11 mouse cellular contexts compared by ENCODE assay signal in genomic region chr16:76621715-76622114, GRCm38 (mm10).
DNase-seq lines count a peak whose midpoint lies in the region; ATAC-seq and TF ChIP-seq lines count a peak whose summit lies in the region.
"Had no signal": no experiment of that assay in that cellular context is flagged by ENCODE, and none has a peak within 500 bp of the region (broad histone marks: within the 10 kb centered on the region; RNA-seq: fewer than 3 reads in every experiment).

No protein-coding gene starts in this region.

- WGBS in heart, embryonic 13.5 days, result 51% methylated on average over 8 of the region's 8 CpGs
- 36% methylated on average over 8 of the region's 8 CpGs for WGBS in heart, adult 2 months
- WGBS in midbrain, embryonic 10.5 days, result 70% methylated on average over 8 of the region's 8 CpGs
- 68% methylated on average over 8 of the region's 8 CpGs for WGBS in midbrain, embryonic 15.5 days
- 19% methylated on average over 8 of the region's 8 CpGs for WGBS in limb, embryonic 14.5 days

- H3K4me1 ChIP-seq in heart, embryonic 13.5 days, result peaks cover 6% of the 10 kb centered on the region
- no peaks in the 10 kb centered on the region for H3K4me1 ChIP-seq in heart, adult 2 months (ENCODE audit: control insufficient read depth, insufficient read depth, low read length)
- H3K4me1 ChIP-seq in midbrain, embryonic 10.5 days, result no peaks in the 10 kb centered on the region
- no peaks in the 10 kb centered on the region for H3K4me1 ChIP-seq in midbrain, embryonic 15.5 days
- peaks cover 10% of the 10 kb centered on the region; the same call in 1 of the 2 replicates for H3K4me1 ChIP-seq in limb, embryonic 14.5 days (ENCODE audit: control insufficient read depth, insufficient read depth, low read length)
- H3K4me1 ChIP-seq: liver, embryonic 15.5 days had no signal

- H3K79me2 ChIP-seq in heart, adult 2 months (replicated peaks; ENCODE audit: control insufficient read depth, insufficient read depth, low read length), result no peaks in the 10 kb centered on the region

- no peak for TF ChIP-seq CTCF in heart, adult 2 months (IDR thresholded peaks at IDR 0.05)

- H3K4me3 ChIP-seq in heart, embryonic 13.5 days, result no peak overlapping the region
- H3K4me3 ChIP-seq in heart, adult 2 months, result no peak overlapping the region
- no peak overlapping the region for H3K4me3 ChIP-seq in midbrain, embryonic 10.5 days
- no peak overlapping the region for H3K4me3 ChIP-seq in midbrain, embryonic 15.5 days
- no peak overlapping the region for H3K4me3 ChIP-seq in limb, embryonic 14.5 days (replicated peaks; ENCODE audit: low read length)
- H3K4me3 ChIP-seq: liver, embryonic 15.5 days had no signal

- TF ChIP-seq EP300 in heart, adult 2 months (IDR thresholded peaks at IDR 0.05; ENCODE audit: insufficient read depth, low read depth, low read length), result no peak

- ATAC-seq in heart, embryonic 13.5 days (ENCODE audit: extremely low read depth, insufficient number of reproducible peaks, low FRiP score, low TSS enrichment), result no peak
- ATAC-seq in midbrain, embryonic 15.5 days (replicated peaks), result no peak
- no peak for ATAC-seq in limb, embryonic 14.5 days (ENCODE audit: low FRiP score, low read depth)

- no peak overlapping the region; the same call in 1 of the 2 replicates for H3K27ac ChIP-seq in heart, embryonic 13.5 days (replicated peaks)
- H3K27ac ChIP-seq in heart, adult 2 months, result no peak overlapping the region
- no peak overlapping the region for H3K27ac ChIP-seq in midbrain, embryonic 10.5 days (replicated peaks)
- no peak overlapping the region for H3K27ac ChIP-seq in midbrain, embryonic 15.5 days
- H3K27ac ChIP-seq in limb, embryonic 14.5 days (replicated peaks; ENCODE audit: low read depth, low read length), result no peak overlapping the region
- H3K27ac ChIP-seq: liver, embryonic 15.5 days had no signal

- no peaks in the 10 kb centered on the region for H3K27me3 ChIP-seq in heart, embryonic 13.5 days (replicated peaks)
- H3K27me3 ChIP-seq in heart, adult 2 months (ENCODE audit: control insufficient read depth, insufficient read depth, low read length), result no peaks in the 10 kb centered on the region
- no peaks in the 10 kb centered on the region for H3K27me3 ChIP-seq in midbrain, embryonic 10.5 days (ENCODE audit: low read depth, poor library complexity, severe bottlenecking)
- no peaks in the 10 kb centered on the region for H3K27me3 ChIP-seq in midbrain, embryonic 15.5 days (replicated peaks)
- H3K27me3 ChIP-seq in limb, embryonic 14.5 days (ENCODE audit: control insufficient read depth, insufficient read depth, low read length), result no peaks in the 10 kb centered on the region
- H3K27me3 ChIP-seq: CH12.LX; liver, embryonic 15.5 days had no signal

- TF ChIP-seq POLR2A in heart, adult 2 months (IDR thresholded peaks at IDR 0.05; ENCODE audit: insufficient read depth, low read depth, low read length), result no peak
- no peak for TF ChIP-seq POLR2A in limb, embryonic 14.5 days (IDR thresholded peaks at IDR 0.05; ENCODE audit: borderline replicate concordance, extremely low read depth, insufficient read depth, insufficient read length)

- no peaks in the 10 kb centered on the region for H3K36me3 ChIP-seq in heart, embryonic 13.5 days
- H3K36me3 ChIP-seq in heart, adult 2 months (ENCODE audit: control insufficient read depth, insufficient read depth, low read length), result no peaks in the 10 kb centered on the region
- no peaks in the 10 kb centered on the region for H3K36me3 ChIP-seq in midbrain, embryonic 10.5 days
- H3K36me3 ChIP-seq in midbrain, embryonic 15.5 days (replicated peaks), result no peaks in the 10 kb centered on the region
- no peaks in the 10 kb centered on the region for H3K36me3 ChIP-seq in limb, embryonic 14.5 days (ENCODE audit: control insufficient read depth, insufficient read depth, low read length)
- H3K36me3 ChIP-seq: liver, embryonic 15.5 days had no signal

- no peaks in the 10 kb centered on the region for H3K9me3 ChIP-seq in heart, embryonic 13.5 days
- H3K9me3 ChIP-seq in midbrain, embryonic 10.5 days (replicated peaks), result no peaks in the 10 kb centered on the region
- no peaks in the 10 kb centered on the region for H3K9me3 ChIP-seq in midbrain, embryonic 15.5 days
- no peaks in the 10 kb centered on the region for H3K9me3 ChIP-seq in limb, embryonic 14.5 days (ENCODE audit: control insufficient read depth, low read length)
- H3K9me3 ChIP-seq: liver, embryonic 15.5 days had no signal

- peak overlapping the region; percentile 34 for H3K4me2 ChIP-seq in heart, embryonic 13.5 days
- H3K4me2 ChIP-seq in midbrain, embryonic 15.5 days, result no peak overlapping the region
- no peak overlapping the region for H3K4me2 ChIP-seq in limb, embryonic 14.5 days (replicated peaks; ENCODE audit: low read depth, low read length, severe bottlenecking)
- H3K4me2 ChIP-seq: liver, embryonic 15.5 days had no signal

- intact Hi-C loops in heart, adult 2 months (cut with DNase I), result no loop called here

- no peak for DNase-seq in heart, adult 2 months
- peak; percentile 13 for DNase-seq in midbrain, embryonic 10.5 days (ENCODE audit: low spot score)
- peak; percentile 42 for DNase-seq in embryo, embryonic 11.5 days (ENCODE audit: low read depth, low spot score)
- peak; percentile 62 for DNase-seq in limb, embryonic 14.5 days (ENCODE audit: low spot score)
- no peak for DNase-seq in MN1 (ENCODE audit: low spot score)
- no peak for DNase-seq in cerebellum, postnatal 36 days
- DNase-seq: thymus, postnatal 36 days had no signal

- H3K9ac ChIP-seq in heart, embryonic 13.5 days, result no peak overlapping the region
- H3K9ac ChIP-seq in heart, adult 2 months (ENCODE audit: low read depth, low read length), result no peak overlapping the region
- H3K9ac ChIP-seq in midbrain, embryonic 15.5 days, result no peak overlapping the region
- no peak overlapping the region for H3K9ac ChIP-seq in limb, embryonic 14.5 days (ENCODE audit: low read depth, low read length, severe bottlenecking)
- H3K9ac ChIP-seq: liver, embryonic 15.5 days had no signal

Comparison
In these comparisons a context has a peak if more than half of its experiments do, and no peak if none do; other contexts are left out.
1. DNase-seq: peak in midbrain, embryonic 10.5 days (single experiment), embryo, embryonic 11.5 days (single experiment) and limb, embryonic 14.5 days (single experiment); none in heart, adult 2 months (0 of 2), MN1 (single experiment) and cerebellum, postnatal 36 days (0 of 2).